Mouse (Mus musculus) bone marrow macrophage, adult 2 months (primary cell): ENCODE measurements around the gene Arhgef28. TPM values are rescaled to one million over a fixed set of nuclear protein-coding genes. Genes with fewer than 3 reads are reported as not detected.

Experiments
- H3K27ac ChIP-seq: 2 replicates; pipeline ENCODE4 v1.5.1; 2012; ENCODE audit warnings: low read depth, low read length; ENCODE audit not compliant: insufficient read depth
- H3K4me1 ChIP-seq: 2 replicates; pipeline ENCODE4 v1.6.1; 2012; ENCODE audit warnings: low read length; ENCODE audit not compliant: control insufficient read depth, insufficient read depth
- H3K4me3 ChIP-seq: 2 replicates; pipeline ENCODE4 v1.5.1; 2012; ENCODE audit warnings: mild to moderate bottlenecking, low read length, moderate library complexity; ENCODE audit not compliant: insufficient read depth
- CTCF ChIP-seq: IDR thresholded peaks from 2 replicates; pipeline ENCODE4 v1.5.1; 2012; ENCODE audit warnings: low read depth, mild to moderate bottlenecking, low read length, moderate library complexity
- POLR2A ChIP-seq: IDR thresholded peaks from 2 replicates; pipeline ENCODE4 v1.6.1; 2012; ENCODE audit warnings: mild to moderate bottlenecking, low read depth, low read length, borderline replicate concordance
- polyA plus RNA-seq: library from polyadenylated mRNA; stranded (reverse); fragments of >200 nt; gene quantifications from 2 replicates; pipeline ENCODE4 v1.2.4, GENCODE M21; 2012; ENCODE audit not compliant: missing spikeins, insufficient read depth, insufficient read length

The Arhgef28 gene
- polyA plus RNA-seq, 1 experiment, result not detected

GRCm38 (mm10) chr13:98016923-98017588 is 189.2 kb downstream of the Arhgef28 start:
- H3K4me1 ChIP-seq, result peaks cover 1% of the 10 kb centered on the region; the same call in 1 of the 2 replicates
- H3K4me3 ChIP-seq, result no peak overlapping the region
- H3K27ac ChIP-seq, result no peak overlapping the region
- TF ChIP-seq POLR2A (no peak), CTCF (no peak)

DNA sequence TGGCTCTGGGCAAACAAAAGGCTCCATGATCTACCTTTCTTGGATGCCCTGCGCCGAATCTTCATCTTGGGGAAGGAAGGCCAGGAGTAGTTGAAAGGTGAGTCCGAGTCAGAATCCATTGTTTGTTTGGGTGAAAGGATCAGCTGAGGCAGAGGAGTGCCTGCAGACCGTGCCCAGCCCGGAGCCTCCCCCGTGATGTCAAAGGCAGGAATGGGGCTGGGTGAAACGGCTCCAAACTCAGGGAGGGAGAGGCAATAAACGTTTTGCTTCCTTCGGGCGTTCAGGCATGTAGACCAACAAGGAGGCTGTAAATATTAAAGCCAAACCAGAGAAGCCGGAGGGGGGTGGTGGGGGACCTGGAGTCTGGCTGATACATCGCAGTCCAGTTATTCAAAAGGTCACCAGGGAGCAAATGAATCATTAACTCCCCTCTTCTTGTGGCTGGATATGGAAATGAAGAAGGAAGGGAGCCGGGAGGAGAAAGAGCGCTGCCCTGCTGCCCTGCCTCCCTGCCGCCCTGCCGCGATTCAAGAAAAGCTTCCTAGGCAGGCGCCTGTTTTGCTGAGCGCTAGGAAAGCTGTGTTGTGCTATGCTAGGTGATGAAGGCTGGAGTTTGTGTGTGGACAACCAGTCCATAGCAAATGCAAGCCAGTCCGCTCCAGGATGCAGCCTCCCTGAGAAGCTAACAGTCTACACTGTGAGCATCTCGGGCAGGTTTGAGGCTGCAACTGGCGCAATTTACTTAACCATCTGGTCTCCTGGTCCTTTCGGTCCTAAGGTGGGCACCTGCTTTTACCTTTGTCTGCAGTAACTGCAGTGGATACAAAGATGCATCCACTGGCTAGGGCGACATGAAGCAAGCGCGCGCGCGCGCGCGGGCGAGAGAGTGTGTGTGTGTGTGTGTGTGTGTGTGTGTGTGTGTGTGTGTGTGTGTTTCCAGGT is 190.0 kb downstream of the Arhgef28 start:
- TF ChIP-seq POLR2A (no peak), CTCF (no peak)
- Histone ChIP-seq H3K4me1 (peaks cover 4% of the 10 kb centered on the region; the same call in 1 of the 2 replicates), H3K27ac (no peak overlapping the region), H3K4me3 (no peak overlapping the region)

GRCm38 (mm10) chr13:98014892-98015291 is 191.3 kb downstream of the Arhgef28 start:
- H3K27ac ChIP-seq, result no peak overlapping the region
- no peak overlapping the region for H3K4me3 ChIP-seq
- TF ChIP-seq POLR2A (no peak), CTCF (no peak)
- peaks cover 4% of the 10 kb centered on the region; the same call in 1 of the 2 replicates for H3K4me1 ChIP-seq

GRCm38 (mm10) chr13:98013715-98014114 is 192.5 kb downstream of the Arhgef28 start:
- no peak overlapping the region for H3K4me3 ChIP-seq
- H3K27ac ChIP-seq, result no peak overlapping the region
- peaks cover 7% of the 10 kb centered on the region; the same call in 1 of the 2 replicates for H3K4me1 ChIP-seq
- no peak for TF ChIP-seq CTCF
- TF ChIP-seq POLR2A, result no peak

DNA sequence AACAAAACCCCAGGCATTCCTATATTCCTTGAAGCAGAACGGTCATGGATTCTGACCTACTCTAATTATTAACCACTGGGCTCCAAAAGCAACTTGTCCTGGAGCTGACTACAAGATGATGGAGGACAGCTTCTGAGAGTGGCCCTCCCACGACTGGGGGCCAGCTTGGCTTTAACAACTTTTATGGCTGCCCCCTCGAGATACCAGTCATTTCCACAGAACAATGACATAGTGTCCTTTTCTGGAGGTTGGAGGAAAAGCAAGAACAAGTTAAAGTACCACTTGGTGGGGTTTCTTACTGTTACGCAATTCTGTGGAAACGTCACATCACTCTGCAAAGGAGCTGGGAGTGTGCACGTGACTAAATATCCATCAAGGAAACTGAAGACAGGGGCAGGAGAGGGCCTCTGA is 194.3 kb downstream of the Arhgef28 start:
- Histone ChIP-seq H3K27ac (no peak overlapping the region), H3K4me3 (no peak overlapping the region), H3K4me1 (peaks cover 10% of the 10 kb centered on the region; the same call in 1 of the 2 replicates)
- TF ChIP-seq POLR2A, result no peak
- TF ChIP-seq CTCF, result no peak

DNA sequence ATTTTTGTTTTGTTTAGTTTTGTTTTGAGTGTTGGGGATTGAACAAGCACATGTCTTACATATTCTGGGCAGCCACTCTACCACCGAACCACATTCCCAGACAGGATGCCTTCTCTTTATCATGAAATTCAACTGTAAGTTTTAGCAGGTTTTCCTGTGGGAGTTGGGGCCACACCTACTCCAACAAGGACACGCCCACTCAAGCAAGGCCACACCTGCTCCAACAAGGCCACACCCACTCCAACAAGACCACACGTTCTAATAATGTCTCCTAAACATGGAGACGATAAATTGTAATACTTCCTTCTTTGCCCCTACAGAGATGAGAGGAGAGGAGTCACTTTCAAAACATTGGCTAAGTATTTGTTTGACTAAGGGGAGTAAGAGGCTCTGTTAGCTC is 197.2 kb downstream of the Arhgef28 start:
- peaks cover 10% of the 10 kb centered on the region; the same call in 1 of the 2 replicates for H3K4me1 ChIP-seq
- no peak overlapping the region for H3K27ac ChIP-seq
- no peak overlapping the region for H3K4me3 ChIP-seq
- TF ChIP-seq CTCF (no peak), POLR2A (no peak)

DNA sequence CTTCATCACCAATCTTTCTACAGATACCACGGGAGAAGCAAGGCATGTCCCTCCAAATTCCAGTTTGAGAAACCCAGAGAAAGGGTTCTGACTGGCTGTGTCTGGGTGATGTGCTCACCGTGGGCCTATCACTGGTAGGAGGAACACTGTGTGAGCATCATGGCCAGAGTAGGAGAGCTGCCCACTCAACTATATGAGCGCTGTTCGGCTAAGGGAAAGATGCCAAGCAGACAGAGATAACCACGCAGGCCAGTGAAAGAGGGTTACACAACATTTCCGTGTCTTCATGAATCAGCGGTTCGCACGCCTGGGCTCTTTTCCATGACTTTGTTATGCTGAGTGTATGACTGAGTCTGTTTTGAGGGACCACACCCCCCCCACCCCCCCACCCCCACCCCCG is 197.7 kb downstream of the Arhgef28 start:
- no peak overlapping the region for H3K27ac ChIP-seq
- TF ChIP-seq CTCF, result no peak
- no peak for TF ChIP-seq POLR2A
- H3K4me3 ChIP-seq, result no peak overlapping the region
- peaks cover 10% of the 10 kb centered on the region; the same call in 1 of the 2 replicates for H3K4me1 ChIP-seq

DNA sequence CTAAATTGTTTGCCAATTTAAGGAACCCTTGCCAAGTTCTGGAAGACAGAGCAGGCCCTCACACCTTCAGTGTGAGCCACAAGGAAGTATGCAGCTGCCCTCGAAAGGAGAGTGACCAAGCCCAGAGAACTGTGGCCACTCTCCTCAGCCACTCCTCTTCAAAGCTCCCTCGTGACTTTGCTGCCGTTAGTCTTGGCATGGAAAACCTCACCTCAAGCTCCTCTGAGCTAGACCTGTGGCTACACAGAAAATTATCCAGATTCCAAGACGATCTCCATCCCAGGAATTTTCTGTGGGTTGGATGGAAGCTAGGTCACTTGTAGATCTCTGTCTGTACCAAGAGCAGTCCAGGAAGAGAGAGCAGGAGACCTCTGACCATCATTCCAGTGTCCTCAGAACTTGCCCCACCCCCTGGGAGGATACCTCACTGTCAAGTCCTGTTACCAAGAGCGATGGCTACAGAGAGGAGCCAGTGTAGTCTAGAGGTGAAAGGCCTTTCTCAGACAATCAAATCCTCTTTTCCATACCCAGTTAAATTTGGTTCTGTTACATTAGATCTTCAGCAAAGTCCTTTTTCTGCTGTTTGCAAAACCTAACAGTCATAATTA is 200.5 kb downstream of the Arhgef28 start:
- Histone ChIP-seq H3K27ac (no peak overlapping the region), H3K4me3 (no peak overlapping the region), H3K4me1 (peaks cover 10% of the 10 kb centered on the region)
- TF ChIP-seq CTCF (no peak), POLR2A (no peak)

- Histone ChIP-seq H3K4me1 (peaks cover 10% of the 10 kb centered on the region), H3K4me3 (no peak overlapping the region), H3K27ac (no peak overlapping the region)
- TF ChIP-seq CTCF (no peak), POLR2A (no peak)
Measured at GRCm38 (mm10) chr13:98004647-98005414, 201.4 kb downstream of the Arhgef28 start.
